Mouse (Mus musculus) MN1 (cell line): ENCODE results near the gene Gckr.

Experiments used
- DNase-seq: peaks from one replicate; pipeline ENCODE4 v3.0.0-alpha.2; 2016; ENCODE audit warnings: low spot score

Gckr gene

DNA sequence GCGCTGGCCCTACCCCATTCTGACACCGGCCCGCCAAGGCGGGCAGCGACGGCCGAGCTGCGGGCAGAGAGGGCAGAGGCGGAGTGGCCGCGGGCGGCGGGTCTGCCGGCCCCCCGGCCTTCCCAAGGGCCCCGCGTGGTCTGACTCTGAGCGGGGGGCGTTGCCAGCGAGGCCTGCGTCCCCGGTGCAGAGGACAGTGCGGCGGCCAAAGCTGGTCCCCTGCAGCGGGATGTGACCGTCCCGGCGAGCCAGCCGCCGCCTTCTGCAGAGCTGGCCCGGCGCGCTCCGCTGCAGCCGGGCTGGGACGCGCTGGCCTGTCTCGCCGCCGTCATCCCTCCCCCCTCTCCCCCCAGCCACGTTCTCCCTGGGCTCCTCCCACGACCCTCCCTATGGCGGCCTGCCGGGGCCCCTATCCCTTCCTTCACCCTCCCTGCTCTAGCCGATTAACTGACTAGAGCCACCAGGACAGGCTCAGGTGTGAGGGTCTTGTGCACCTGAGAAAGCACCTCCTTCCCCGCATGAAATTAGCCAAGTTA is 1.6 kb upstream of the Gckr start, which contains the start of gene Fndc4:
TSS of gene Fndc4 (minus strand) at position 475 of the 536 bp plus-strand sequence.
- peak; percentile 56 for DNase-seq

DNA sequence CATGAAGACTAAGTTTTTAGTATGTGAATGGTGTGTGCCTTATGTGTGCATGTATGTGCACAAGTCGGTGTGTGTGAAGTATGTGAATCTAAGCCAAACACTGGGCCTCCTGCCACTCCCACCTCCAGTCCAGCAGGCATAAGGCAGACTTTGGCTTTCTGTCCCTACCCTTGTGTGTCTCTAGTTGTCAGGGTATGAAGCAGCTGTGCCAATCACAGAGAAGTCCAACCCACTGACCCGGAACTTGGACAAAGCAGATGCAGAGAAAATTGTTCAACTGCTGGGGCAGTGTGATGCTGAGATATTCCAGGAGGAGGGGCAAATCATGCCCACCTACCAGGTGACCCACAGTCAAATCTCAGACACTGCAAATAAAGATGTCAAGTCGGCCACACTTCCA is 738 bp downstream of the Gckr start:
- DNase-seq = no peak

DNA sequence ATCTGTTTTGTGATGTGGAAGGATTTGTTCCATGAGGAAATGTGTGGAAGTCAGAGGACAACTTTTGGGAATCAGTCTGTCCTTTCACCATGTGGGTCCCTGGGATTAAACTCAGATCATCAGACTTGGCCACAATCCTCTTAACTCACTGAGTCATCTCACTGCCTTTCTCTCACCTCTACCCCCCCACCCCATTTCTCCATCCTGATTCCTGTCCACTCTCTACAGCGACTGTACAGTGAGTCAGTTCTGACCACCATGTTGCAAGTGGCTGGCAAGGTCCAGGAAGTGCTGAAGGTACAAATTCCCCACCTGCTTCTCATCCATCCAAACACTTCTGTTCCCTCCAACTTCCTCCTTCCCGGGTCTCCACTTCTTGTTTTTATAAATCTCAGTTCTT is 1.2 kb downstream of the Gckr start:
- DNase-seq = no peak

DNA sequence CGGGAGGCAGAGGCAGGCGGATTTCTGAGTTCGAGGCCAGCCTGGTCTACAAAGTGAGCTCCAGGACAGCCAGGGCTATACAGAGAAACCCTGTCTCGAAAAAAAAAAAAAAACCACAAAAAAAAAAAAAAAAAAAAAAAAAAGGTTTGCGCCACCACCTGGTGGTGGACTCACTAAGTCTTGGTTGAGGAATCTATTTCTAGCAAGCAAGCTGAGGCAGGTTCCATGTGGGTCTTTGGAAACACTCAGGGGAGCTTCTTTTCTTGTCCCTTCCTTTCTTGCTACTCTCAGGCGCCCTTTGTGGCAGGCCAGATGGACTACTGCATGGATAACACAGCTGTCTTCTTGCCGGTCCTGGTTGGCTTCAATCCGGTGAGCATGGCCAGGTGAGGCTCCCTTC is 4.6 kb downstream of the Gckr start:
- no peak for DNase-seq

DNA sequence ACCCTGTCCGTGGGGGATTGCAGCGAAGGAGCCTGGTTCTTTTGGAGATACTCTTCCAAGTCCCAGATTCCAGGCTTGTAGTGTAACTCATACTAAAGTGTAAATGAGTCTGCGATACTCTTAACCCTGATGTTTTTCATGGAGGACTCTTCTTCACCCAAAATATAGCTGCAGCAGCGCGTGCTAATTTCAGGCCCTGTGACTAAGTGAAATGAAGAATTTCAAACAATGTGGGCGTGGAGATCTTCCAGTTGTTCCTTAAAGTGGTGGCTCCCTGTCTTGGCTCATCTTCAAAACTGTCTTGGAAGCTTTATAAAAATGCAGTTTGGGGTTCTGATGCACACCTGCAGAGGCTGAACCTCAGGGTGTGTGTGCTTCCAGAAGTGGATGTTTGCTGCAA is 5.8 kb downstream of the Gckr start:
- DNase-seq = no peak

DNA sequence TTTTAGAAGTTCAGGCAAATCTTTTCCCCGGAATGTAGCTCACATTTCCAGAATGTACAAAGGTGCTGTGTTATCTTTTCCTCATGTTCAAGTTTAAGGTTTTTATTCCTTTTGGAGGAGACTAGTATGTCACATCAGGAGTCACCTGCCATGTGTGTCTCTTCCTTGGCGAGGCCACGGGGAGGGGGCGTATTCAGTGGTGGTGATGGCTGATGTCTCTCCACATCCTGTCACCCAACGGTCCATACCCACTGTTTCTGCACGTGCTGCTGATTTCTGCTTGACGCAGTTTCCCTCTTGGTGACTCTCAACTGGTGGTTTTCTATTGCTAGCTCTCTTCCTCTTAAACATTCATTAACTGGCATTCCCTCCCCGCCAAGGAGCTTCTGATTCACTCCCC is 15.6 kb downstream of the Gckr start:
- no peak for DNase-seq

DNA sequence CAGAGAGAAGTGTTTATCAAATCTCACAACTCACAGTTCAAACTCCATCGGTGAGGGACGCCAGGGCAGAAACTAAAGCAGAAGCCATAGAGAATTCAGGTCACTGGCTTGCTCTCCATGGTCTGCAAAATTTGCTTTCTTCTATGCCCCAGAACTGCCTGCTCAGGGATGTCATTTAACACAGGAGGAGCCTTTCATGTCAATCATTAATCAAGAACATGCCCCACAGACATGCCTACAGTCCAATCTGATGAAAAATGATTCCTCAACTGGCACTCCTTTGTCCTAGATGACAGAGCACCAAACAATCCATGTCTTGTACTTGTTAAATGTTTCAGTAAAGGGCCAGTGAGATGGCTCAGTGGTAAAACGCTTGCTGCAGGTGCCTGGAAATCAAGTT is 25.5 kb downstream of the Gckr start:
- no peak for DNase-seq

DNA sequence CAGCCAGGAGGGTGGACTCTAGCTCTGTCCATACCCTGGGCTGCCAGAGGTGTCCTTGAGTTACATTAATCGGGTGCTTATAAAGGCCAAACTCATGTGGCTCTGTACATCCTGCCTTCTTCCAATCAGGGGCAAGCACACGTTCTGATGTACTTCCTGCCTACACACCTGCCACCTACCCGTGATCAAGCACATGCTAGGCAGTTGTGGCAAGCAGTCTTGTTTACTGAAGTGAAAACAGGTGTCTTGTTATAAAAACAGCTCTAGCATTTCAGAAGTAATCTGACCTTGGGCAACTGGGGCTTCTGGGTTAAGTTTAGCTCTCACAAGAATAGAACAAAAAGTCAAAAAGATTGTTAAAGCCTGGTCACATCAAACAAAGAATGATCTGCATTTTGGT is 26.8 kb downstream of the Gckr start:
- no peak for DNase-seq

DNA sequence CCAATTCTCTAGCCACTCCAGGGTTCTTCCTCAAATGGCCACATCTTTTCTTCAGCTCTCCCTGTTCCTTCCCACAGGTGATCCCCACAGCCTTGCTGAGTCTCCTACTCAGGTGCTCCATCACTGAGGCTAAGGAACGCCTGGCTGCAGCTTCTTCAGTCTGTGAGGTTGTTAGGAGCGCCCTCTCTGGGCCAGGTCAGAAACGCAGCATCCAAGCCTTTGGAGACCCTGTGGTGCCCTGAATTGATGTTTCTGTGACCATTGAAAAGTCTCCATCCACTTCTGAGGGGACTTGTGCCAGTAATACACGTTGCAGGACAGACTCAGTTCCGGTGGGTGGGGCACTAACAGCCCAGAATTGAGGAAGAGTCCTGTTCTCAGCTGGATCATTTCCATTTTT is 29.6 kb downstream of the Gckr start:
- DNase-seq = no peak

DNA sequence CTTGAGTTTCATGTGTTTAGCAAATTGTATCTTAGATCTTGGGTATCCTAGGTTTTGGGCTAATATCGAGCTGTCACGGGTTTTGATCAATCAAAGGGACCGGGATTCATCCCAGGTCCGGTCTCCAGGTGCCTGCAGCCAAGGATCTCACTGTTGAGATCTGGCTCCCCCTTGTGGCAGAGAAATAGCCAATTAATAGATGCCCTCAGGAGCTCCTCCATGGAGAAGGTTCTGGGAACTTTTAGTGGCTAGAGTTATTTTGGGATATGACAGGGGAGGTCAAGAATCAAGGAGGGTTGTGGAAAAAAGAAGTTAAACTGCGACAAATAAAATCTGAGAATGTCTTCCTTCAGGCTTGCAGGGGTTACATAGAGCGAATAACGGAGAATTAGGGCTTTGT is 31.0 kb downstream of the Gckr start:
- peak; percentile 76 for DNase-seq

DNA sequence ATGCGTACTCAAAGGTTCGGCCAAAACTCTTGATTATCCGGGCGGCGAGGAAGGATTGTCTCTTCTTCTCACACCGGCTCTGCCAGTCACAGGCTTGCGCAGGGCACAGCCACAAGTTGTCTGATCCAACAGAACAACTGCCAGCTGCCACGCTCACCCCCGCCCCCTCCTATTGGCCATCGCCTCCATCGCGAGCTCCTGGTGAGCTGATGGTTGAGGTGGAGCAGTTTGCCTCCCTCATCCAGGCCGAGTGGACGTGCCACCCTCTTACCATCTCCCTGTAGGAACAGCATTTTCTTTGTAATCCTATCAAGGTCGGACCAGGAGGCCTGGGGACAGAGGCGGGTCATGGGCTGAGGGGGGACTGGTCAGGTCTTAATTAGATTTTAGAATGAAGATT is 60.3 kb downstream of the Gckr start:
- DNase-seq = peak; percentile 49

DNA sequence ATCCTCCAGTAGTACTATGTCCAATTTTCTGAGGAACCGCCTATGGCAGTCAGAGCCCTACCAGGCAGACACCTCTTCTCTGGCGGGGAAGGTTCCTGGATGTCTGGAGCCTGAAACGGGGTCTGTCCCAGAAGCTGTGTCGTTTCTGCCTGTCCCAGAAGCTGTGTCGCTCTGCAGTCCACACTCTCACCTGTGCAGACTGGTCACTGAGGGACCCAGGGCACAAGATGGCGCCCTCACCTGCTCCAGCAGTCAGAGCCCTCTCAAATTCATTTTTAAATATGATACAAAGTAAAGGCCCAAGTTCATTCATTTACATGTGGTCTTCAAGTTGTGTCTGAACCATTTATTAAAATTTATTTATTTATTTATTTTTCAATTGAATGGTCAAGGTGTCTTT is 63.7 kb downstream of the Gckr start:
- DNase-seq = no peak
